Mouse (Mus musculus) mouse trophoblast stem cell (cell line): ENCODE data around the gene Pitpnc1.

Experiments
- in situ Hi-C, 2 experiments: fragments of 300-500 bp; cut with MseI, MboI; formaldehyde crosslinking; loops; 2 replicates in 1 of 2; 3 replicates in 1 of 2; pipeline ENCODE4 v1.15.1; 2025

The Pitpnc1 gene

GRCm38 (mm10) chr11:107159034-107159433, 311.5 kb downstream of the Pitpnc1 start:
- in situ Hi-C loops: no loop called here
